9 mouse cellular contexts compared by ENCODE assay signal in the genomic region with DNA sequence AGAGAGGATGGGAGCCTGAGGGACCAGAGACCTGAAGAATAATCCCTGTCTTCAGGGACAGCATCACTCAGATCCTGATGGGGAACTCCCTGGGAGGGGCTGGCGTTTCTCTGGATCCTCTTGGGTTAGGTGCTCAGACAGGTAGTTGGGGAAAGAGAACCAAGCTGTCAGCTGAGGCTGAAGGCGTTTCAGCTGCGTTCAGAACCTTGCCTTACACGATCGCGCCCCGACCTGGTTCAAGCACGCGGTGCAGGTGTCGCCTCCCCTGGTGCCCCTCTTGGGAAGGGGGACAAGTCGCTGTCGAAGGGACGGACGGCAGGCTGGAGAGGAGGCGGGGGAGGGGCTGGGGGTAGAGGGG. TPM values are rescaled to one million over a fixed set of nuclear protein-coding genes. Genes with fewer than 3 reads are reported as not detected.
DNase-seq lines count a peak whose midpoint lies in the region; ATAC-seq and TF ChIP-seq lines count a peak whose summit lies in the region.
"Had no signal": no experiment of that assay in that cellular context is flagged by ENCODE, and none has a peak within 500 bp of the region (broad histone marks: within the 10 kb centered on the region; RNA-seq: fewer than 3 reads in every experiment).

No protein-coding gene starts in this region.

- ATAC-seq in embryonic facial prominence, embryonic 15.5 days (ENCODE audit: insufficient number of reproducible peaks, low FRiP score, low TSS enrichment, low read depth): peak; percentile 60
- peak; percentile 51 for ATAC-seq in intestine, embryonic 15.5 days
- peak; percentile 57 for ATAC-seq in neural tube, embryonic 13.5 days (ENCODE audit: low read depth)
- ATAC-seq: Patski had no signal

- H3K36me3 ChIP-seq in embryonic facial prominence, embryonic 15.5 days: no peaks in the 10 kb centered on the region
- no peaks in the 10 kb centered on the region for H3K36me3 ChIP-seq in intestine, embryonic 15.5 days
- H3K36me3 ChIP-seq in neural tube, embryonic 13.5 days: no peaks in the 10 kb centered on the region

- H3K27ac ChIP-seq in layer of hippocampus, adult 2 months: no peak overlapping the region; the same call in 1 of the 2 replicates
- H3K27ac ChIP-seq in embryonic facial prominence, embryonic 15.5 days (replicated peaks): no peak overlapping the region
- no peak overlapping the region for H3K27ac ChIP-seq in intestine, embryonic 15.5 days
- no peak overlapping the region for H3K27ac ChIP-seq in neural tube, embryonic 13.5 days (replicated peaks)

- no peak overlapping the region; the same call in 1 of the 2 replicates for H3K9ac ChIP-seq in embryonic facial prominence, embryonic 15.5 days
- H3K9ac ChIP-seq in intestine, embryonic 15.5 days: peak overlapping the region; percentile 33
- peak overlapping the region; percentile 76 for H3K9ac ChIP-seq in neural tube, embryonic 13.5 days

- 0% methylated on average over 13 of the region's 15 CpGs for WGBS in embryonic facial prominence, embryonic 15.5 days
- 2% methylated on average over 14 of the region's 15 CpGs for WGBS in intestine, embryonic 15.5 days
- under 1% methylated on average over 14 of the region's 15 CpGs for WGBS in neural tube, embryonic 13.5 days

- H3K4me2 ChIP-seq in embryonic facial prominence, embryonic 15.5 days (replicated peaks): peak overlapping the region; percentile 91
- peak overlapping the region; percentile 95 for H3K4me2 ChIP-seq in intestine, embryonic 15.5 days (replicated peaks)
- H3K4me2 ChIP-seq in neural tube, embryonic 13.5 days: peak overlapping the region; percentile 96

- TF ChIP-seq CTCF in layer of hippocampus, adult 2 months (conservative IDR thresholded peaks at IDR 0.05): no peak

- DNase-seq in layer of hippocampus, adult 2 months (ENCODE audit: low spot score in 2 of 2): no peak
- no peak for DNase-seq in layer of hippocampus, adult 9-10 months (ENCODE audit: low spot score)
- DNase-seq in layer of hippocampus, postnatal 36 days: no peak
- DNase-seq in frontal cortex, adult 2 months (ENCODE audit: extremely low spot score in 1 of 2, low spot score in 1 of 2): no peak
- no peak for DNase-seq in c-Kit-positive CD71-positive TER-119-positive erythroid progenitor cells, embryonic 14.5 days (ENCODE audit: low spot score)

- peaks cover 35% of the 10 kb centered on the region for H3K4me1 ChIP-seq in embryonic facial prominence, embryonic 15.5 days
- H3K4me1 ChIP-seq in intestine, embryonic 15.5 days (replicated peaks): peaks cover 24% of the 10 kb centered on the region
- H3K4me1 ChIP-seq in neural tube, embryonic 13.5 days (replicated peaks): peaks cover 45% of the 10 kb centered on the region

- peak overlapping the region; percentile 78 for H3K4me3 ChIP-seq in layer of hippocampus, adult 2 months
- H3K4me3 ChIP-seq in embryonic facial prominence, embryonic 15.5 days (replicated peaks): peak overlapping the region; percentile 57
- H3K4me3 ChIP-seq in intestine, embryonic 15.5 days (replicated peaks): peak overlapping the region; percentile 55
- peak overlapping the region; percentile 67 for H3K4me3 ChIP-seq in neural tube, embryonic 13.5 days

- H3K27me3 ChIP-seq in embryonic facial prominence, embryonic 15.5 days: peaks cover 48% of the 10 kb centered on the region
- H3K27me3 ChIP-seq in intestine, embryonic 15.5 days (replicated peaks): peaks cover 38% of the 10 kb centered on the region
- peaks cover 52% of the 10 kb centered on the region for H3K27me3 ChIP-seq in neural tube, embryonic 13.5 days

- no peaks in the 10 kb centered on the region for H3K9me3 ChIP-seq in embryonic facial prominence, embryonic 15.5 days (replicated peaks)
- H3K9me3 ChIP-seq in intestine, embryonic 15.5 days: no peaks in the 10 kb centered on the region
- H3K9me3 ChIP-seq in neural tube, embryonic 13.5 days: no peaks in the 10 kb centered on the region

RNA-seq across cellular contexts. Expression of a gene that starts 10.2 kb away (rescaled TPM):
- 1 to 10 TPM; 6.8 to 7.9 TPM for total RNA-seq in layer of hippocampus, adult 2 months (2021)
- polyA plus RNA-seq in embryonic facial prominence, embryonic 15.5 days (2015; fragmentation: Nextera tagmentation; extraction: Ambion mirVana): 1.4 and 2.1 TPM in 2 replicates
- polyA plus RNA-seq in intestine, embryonic 15.5 days (2015; fragmentation: Nextera tagmentation; extraction: Ambion mirVana): 0.24 and 0.57 TPM in 2 replicates
- polyA plus RNA-seq in neural tube, embryonic 13.5 days (2015; fragmentation: Nextera tagmentation; extraction: Ambion mirVana): 2.7 TPM in 2 replicates
- 1 to 10 TPM; 7.2 to 8.3 TPM for total RNA-seq in layer of hippocampus, postnatal 36 days (2021)
- 9.6 and 9.9 TPM in 2 replicates for polyA plus RNA-seq in frontal cortex, adult 2 months (2012; rRNA removed)
